Mouse (Mus musculus) left cerebral cortex, adult 9 months (tissue): ENCODE measurements around the gene Ptprn2.
A peak's percentile ranks its signal among the peaks of the same experiment; 100 is the strongest.

ENCODE experiments used
- DNase-seq, 2 experiments: peaks; one replicate each; pipeline ENCODE4 v3.0.0; 2022; ENCODE audit warnings: low spot score in 2 of 2

Gene Ptprn2

GRCm38 (mm10) chr12:117257921-117258497, 772.5 kb downstream of the Ptprn2 start:
- no peak for DNase-seq

GRCm38 (mm10) chr12:117260391-117261164, 775.1 kb downstream of the Ptprn2 start:
- DNase-seq = no peak

- no peak for DNase-seq
These were observed 775.6 kb downstream of the Ptprn2 start for GRCm38 (mm10) chr12:117261165-117261440.

- DNase-seq = peak in 1 of 2 experiments; percentile 30
These were observed 776.5 kb downstream of the Ptprn2 start for GRCm38 (mm10) chr12:117262003-117262402.

- no peak for DNase-seq
These were observed 777.6 kb downstream of the Ptprn2 start for GRCm38 (mm10) chr12:117263081-117263480.

- DNase-seq = no peak
These were observed 779.7 kb downstream of the Ptprn2 start for GRCm38 (mm10) chr12:117265211-117265610.

GRCm38 (mm10) chr12:117268543-117269172, 783.1 kb downstream of the Ptprn2 start:
- peak in 1 of 2 experiments; percentile 41 for DNase-seq

GRCm38 (mm10) chr12:117269310-117269709, 783.8 kb downstream of the Ptprn2 start:
- no peak for DNase-seq

- DNase-seq = no peak
These were observed 784.7 kb downstream of the Ptprn2 start for GRCm38 (mm10) chr12:117270199-117270598.

GRCm38 (mm10) chr12:117273166-117273565, 787.6 kb downstream of the Ptprn2 start:
- no peak for DNase-seq

- no peak for DNase-seq
These were observed 789.1 kb downstream of the Ptprn2 start for GRCm38 (mm10) chr12:117274576-117274975.

- DNase-seq = no peak
These were observed 795.3 kb downstream of the Ptprn2 start for GRCm38 (mm10) chr12:117280790-117281189.

GRCm38 (mm10) chr12:117282659-117283058, 797.1 kb downstream of the Ptprn2 start:
- DNase-seq = no peak

- DNase-seq = no peak
These were observed 801.9 kb downstream of the Ptprn2 start for GRCm38 (mm10) chr12:117287456-117287855.

- DNase-seq = no peak
These were observed 806.4 kb downstream of the Ptprn2 start for GRCm38 (mm10) chr12:117291943-117292342.

GRCm38 (mm10) chr12:117296792-117297191, 811.3 kb downstream of the Ptprn2 start:
- no peak for DNase-seq

GRCm38 (mm10) chr12:117299084-117299483, 813.6 kb downstream of the Ptprn2 start:
- DNase-seq = no peak

GRCm38 (mm10) chr12:117304751-117305624, 819.5 kb downstream of the Ptprn2 start:
- DNase-seq = no peak

GRCm38 (mm10) chr12:117305625-117306105, 820.1 kb downstream of the Ptprn2 start:
- DNase-seq = no peak

- peak in 1 of 2 experiments; percentile 43 for DNase-seq
These were observed 826.6 kb downstream of the Ptprn2 start for GRCm38 (mm10) chr12:117312079-117312478.

GRCm38 (mm10) chr12:117314987-117315386, 829.5 kb downstream of the Ptprn2 start:
- DNase-seq = no peak

- no peak for DNase-seq
These were observed 830.1 kb downstream of the Ptprn2 start for GRCm38 (mm10) chr12:117315661-117316060.
